Mouse (Mus musculus): Measurements from ENCODE around the gene Ocm. TPM values are rescaled to one million over a fixed set of nuclear protein-coding genes. Genes with fewer than 3 reads are reported as not detected.

Gene Ocm
- not detected in 2 replicates for polyA plus RNA-seq (2012; rRNA removed)

GRCm38 (mm10) chr5:144026620-144027263 is at the start of gene Ocm:
Gene Ocm (minus strand): TSS chr5:144026670.

GRCm38 (mm10) chr5:144014551-144015311 is 11.7 kb downstream of the Ocm start, which contains the start of gene Ccz1:
Gene Ccz1 (minus strand): TSS chr5:144014877.

Other genes starting within 250 kb of the Ocm start
- 16.6 and 22.9 TPM in 2 replicates for gene Eif2ak1, start 208.9 kb downstream of the Ocm start, polyA plus RNA-seq (2012; rRNA removed)
- gene Ankrd61, start 129.0 kb downstream of the Ocm start, polyA plus RNA-seq (2012; rRNA removed), result 0.08 and 0.10 TPM in 2 replicates
- 45.9 and 51.8 TPM in 2 replicates for gene Aimp2, start 116.8 kb downstream of the Ocm start, polyA plus RNA-seq (2012; rRNA removed)
- 1.8 and 2.9 TPM in 2 replicates for gene Pms2, start 116.7 kb downstream of the Ocm start, polyA plus RNA-seq (2012; rRNA removed)
- not detected in 2 replicates for gene Gm42421, start 98.5 kb downstream of the Ocm start, polyA plus RNA-seq (2012; rRNA removed)
- gene Rsph10b, start 93.6 kb downstream of the Ocm start, polyA plus RNA-seq (2012; rRNA removed), result 1.4 and 2.6 TPM in 2 replicates
- 3.9 and 4.2 TPM in 2 replicates for gene Ccz1, start 11.8 kb downstream of the Ocm start, polyA plus RNA-seq (2012; rRNA removed)
- 12.9 and 15.2 TPM in 2 replicates for gene Lmtk2, start 73.8 kb upstream of the Ocm start, polyA plus RNA-seq (2012; rRNA removed)
- 1.4 and 1.5 TPM in 2 replicates for gene Bhlha15, start 163.6 kb upstream of the Ocm start, polyA plus RNA-seq (2012; rRNA removed)
- 54.8 and 59.9 TPM in 2 replicates for gene Tecpr1, start 196.9 kb upstream of the Ocm start, polyA plus RNA-seq (2012; rRNA removed)
- gene Bri3, start 217.8 kb upstream of the Ocm start, polyA plus RNA-seq (2012; rRNA removed), result 135 and 184 TPM in 2 replicates

Measured in ovary, adult 2 months (tissue).